Mouse (Mus musculus): Measurements from ENCODE around the gene Slx. TPM values are rescaled to one million over a fixed set of nuclear protein-coding genes. Genes with fewer than 3 reads are reported as not detected.
"Not testable (repeated sequence)": the region's sequence is repeated elsewhere in the genome, so short reads cannot be mapped to it uniquely, and the experiment has no call there.

Slx gene
- total RNA-seq (2021), result not detected
- long read RNA-seq, experiment 1, result 0 reads
- long read RNA-seq, experiment 2, result 0 reads

DNA sequence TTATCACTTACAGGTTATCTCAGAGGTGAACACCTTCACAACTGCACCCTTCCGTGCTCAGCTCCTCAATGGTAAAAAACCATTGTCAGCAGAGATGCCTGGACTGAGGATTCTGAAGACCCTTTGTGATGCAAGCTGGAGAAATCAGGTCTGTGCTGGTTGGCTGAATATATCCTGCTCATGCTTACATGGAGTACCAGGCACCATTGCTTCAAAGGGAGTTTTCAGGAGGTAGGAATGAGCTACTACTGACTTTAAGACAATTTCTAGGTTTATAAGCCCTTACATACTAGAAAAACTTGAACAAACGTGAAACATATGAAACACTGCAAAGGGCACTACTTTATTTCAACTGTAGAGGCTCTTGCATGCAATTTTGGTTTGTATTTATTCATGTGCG, at the start of gene Slx:
Gene Slx, minus strand, starts transcription at position 101 of the 400 bp plus-strand sequence.
- DNase-seq (ENCODE audit: low spot score in 2 of 2), result not testable (repeated sequence)

Small RNAs within 50 kb of the gene (microRNA-seq; reads per million reads assigned to microRNA genes)
- gene Gm27341, result not detected

Other genes with a start within 250 kb of the Slx start
- gene Gm2030, start 235.5 kb downstream of the Slx start, total RNA-seq (2021), result not detected
- not detected for gene Gm14525, start 157.1 kb upstream of the Slx start, total RNA-seq (2021)